Mouse (Mus musculus): ENCODE data around the gene Fktn. TPM values are rescaled to one million over a fixed set of nuclear protein-coding genes. Genes with fewer than 3 reads are reported as not detected.

The Fktn gene
- polyA plus RNA-seq, 2 experiments = 2.0 to 2.3 TPM

DNA sequence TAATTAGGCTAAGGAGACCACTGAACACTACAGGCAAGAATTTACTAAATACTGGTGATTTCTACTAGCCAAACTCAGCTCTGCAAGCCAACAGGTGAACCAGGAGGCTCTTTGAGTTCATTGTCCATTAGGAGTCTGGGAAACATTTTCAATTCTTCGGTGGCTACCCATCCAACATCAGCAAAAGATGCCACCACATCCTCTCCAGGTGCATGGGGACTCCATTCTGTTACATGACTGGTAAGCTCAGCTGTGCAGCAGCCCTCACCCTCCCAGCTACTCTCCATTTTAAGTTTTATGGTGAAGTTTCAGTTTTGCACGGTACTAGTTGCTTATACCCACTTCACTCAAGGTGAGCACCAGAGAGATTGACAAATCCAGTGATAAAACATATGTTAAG, 3.8 kb upstream of the Fktn start:
- Histone ChIP-seq H3K4me2 (ENCODE audit: low read depth) (no peak overlapping the region), H3K9me3 (ENCODE audit: control insufficient read depth, low read length) (no peaks in the 10 kb centered on the region), H3K27me3 (ENCODE audit: control insufficient read depth, insufficient read depth, low read length) (no peaks in the 10 kb centered on the region), H3K36me3 (replicated peaks; ENCODE audit: control insufficient read depth, insufficient read depth, low read depth) (no peaks in the 10 kb centered on the region), H3K9ac (replicated peaks) (no peak overlapping the region), H3K27ac (no peak overlapping the region), H3K4me3 (ENCODE audit: insufficient read depth in 1 of 2, low read depth in 2 of 2, low read length in 2 of 2) (no peak overlapping the region), H3K4me1 (replicated peaks; ENCODE audit: control insufficient read depth in 2 of 2, insufficient read depth in 2 of 2, low read length in 1 of 2) (peaks cover 0 to 2% of the 10 kb centered on the region in 2 experiments; a peak in 1 of 4 replicates)
- DNase-seq (ENCODE audit: low read depth in 3 of 3, low spot score in 3 of 3) (no peak), ATAC-seq (ENCODE audit: insufficient read depth) (no peak)
- 56% methylated on average over 2 of the region's 2 CpGs for WGBS (ENCODE audit: insufficient replicate concordance)
- TF ChIP-seq CTCF (IDR thresholded peaks at IDR 0.05; ENCODE audit: low read depth) = no peak
- TF ChIP-seq EP300 (IDR thresholded peaks at IDR 0.05; ENCODE audit: low read depth) = no peak

DNA sequence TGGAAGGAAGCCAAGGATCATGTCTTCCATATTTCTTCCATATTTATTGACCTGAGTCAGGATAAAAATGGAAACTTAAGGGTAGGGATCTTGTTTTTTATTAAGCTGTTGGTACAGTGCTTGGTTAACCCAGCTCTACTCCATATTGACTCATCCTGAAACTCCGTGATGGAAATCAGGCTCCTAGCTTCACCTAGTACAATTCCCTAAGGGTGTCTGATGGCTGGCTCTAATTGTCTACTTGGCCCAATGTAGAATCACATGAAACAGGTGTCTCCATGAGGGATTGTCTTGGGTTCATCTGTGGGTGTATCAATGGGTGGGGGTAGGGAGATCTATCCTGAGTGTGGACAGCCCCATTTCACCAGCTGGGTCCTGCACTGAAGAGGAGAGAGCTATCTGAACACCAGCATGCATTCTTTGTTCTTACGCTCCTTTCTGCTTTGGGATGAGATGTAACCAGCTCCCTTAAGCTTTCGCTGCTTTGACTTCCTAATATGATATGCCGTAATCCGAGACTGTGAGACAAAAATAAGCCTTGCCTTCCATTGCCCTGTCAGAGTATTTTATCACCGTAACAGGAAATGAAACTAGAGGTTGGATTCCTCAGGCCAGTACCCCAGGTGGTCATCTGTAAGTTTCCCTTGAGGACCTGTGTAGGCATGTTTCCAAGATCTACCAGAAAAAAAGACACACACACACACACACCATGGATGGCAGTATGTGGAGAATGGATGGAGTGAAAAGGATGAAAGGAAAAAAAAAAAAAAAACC, 3.1 kb upstream of the Fktn start:
- Histone ChIP-seq H3K27me3 (ENCODE audit: control insufficient read depth, insufficient read depth, low read length) (no peaks in the 10 kb centered on the region), H3K4me2 (ENCODE audit: low read depth) (no peak overlapping the region), H3K27ac (no peak overlapping the region), H3K9ac (replicated peaks) (no peak overlapping the region), H3K4me1 (replicated peaks; ENCODE audit: control insufficient read depth in 2 of 2, insufficient read depth in 2 of 2, low read length in 1 of 2) (peaks cover 0 to 2% of the 10 kb centered on the region in 2 experiments; a peak in 1 of 4 replicates), H3K4me3 (ENCODE audit: insufficient read depth in 1 of 2, low read depth in 2 of 2, low read length in 2 of 2) (no peak overlapping the region), H3K36me3 (replicated peaks; ENCODE audit: control insufficient read depth, insufficient read depth, low read depth) (no peaks in the 10 kb centered on the region), H3K9me3 (ENCODE audit: control insufficient read depth, low read length) (no peaks in the 10 kb centered on the region)
- ATAC-seq (ENCODE audit: insufficient read depth) (no peak), DNase-seq (ENCODE audit: low read depth in 3 of 3, low spot score in 3 of 3) (no peak)
- 66% methylated on average over 6 of the region's 6 CpGs for WGBS (ENCODE audit: insufficient replicate concordance)
- TF ChIP-seq EP300 (IDR thresholded peaks at IDR 0.05; ENCODE audit: low read depth) = no peak
- TF ChIP-seq CTCF (IDR thresholded peaks at IDR 0.05; ENCODE audit: low read depth) = no peak

DNA sequence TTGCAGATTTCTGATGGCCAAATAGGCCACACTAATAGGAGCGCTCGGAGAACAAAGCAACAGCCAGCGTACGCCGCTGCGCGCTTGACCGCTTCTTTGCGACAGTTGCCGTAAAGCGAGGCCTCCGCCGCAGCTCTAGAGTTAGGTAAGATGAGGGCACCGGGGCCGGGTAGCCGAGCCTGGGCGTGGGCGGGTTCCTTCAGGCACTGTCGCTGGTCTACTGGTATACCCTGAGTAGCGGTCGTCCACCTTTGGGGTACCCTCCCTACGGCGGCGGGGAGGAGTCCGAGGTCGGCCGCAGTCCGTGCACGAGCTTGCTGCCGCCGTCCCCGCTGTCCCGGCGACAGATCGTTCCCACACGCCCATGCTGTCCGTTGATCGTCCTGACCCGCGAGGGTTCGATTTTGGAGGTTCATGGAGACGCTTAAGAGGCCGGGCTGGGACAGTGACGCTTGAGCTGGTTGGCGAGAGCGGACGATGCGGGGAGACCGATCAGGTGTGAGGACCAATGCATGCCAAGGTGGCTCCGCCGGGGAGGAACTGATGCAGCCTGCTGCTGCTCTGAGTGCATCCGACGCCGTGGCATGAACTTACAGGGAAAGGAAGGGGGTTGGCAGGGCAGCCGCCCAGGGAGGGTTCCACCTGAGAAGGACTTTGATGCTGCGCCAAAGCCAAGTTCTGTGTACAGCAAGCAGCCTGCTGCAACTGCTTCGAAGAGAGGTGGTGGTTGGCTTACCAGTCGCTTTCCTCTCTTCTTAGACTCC, 435 bp downstream of the Fktn start:
- peaks cover 0 to 2% of the 10 kb centered on the region in 2 experiments; a peak in 1 of 4 replicates for H3K4me1 ChIP-seq (replicated peaks; ENCODE audit: control insufficient read depth in 2 of 2, insufficient read depth in 2 of 2, low read length in 1 of 2)
- H3K27me3 ChIP-seq (ENCODE audit: control insufficient read depth, insufficient read depth, low read length) = no peaks in the 10 kb centered on the region
- DNase-seq (ENCODE audit: low read depth in 3 of 3, low spot score in 3 of 3) = peak; percentile 77 to 83 (median 80)
- H3K4me3 ChIP-seq (ENCODE audit: insufficient read depth in 1 of 2, low read depth in 2 of 2, low read length in 2 of 2) = peak overlapping the region; percentile 76 to 82
- ATAC-seq (ENCODE audit: insufficient read depth) = peak; percentile 87
- H3K9me3 ChIP-seq (ENCODE audit: control insufficient read depth, low read length) = no peaks in the 10 kb centered on the region
- TF ChIP-seq CTCF (IDR thresholded peaks at IDR 0.05; ENCODE audit: low read depth) (no peak), EP300 (IDR thresholded peaks at IDR 0.05; ENCODE audit: low read depth) (no peak)
- 8% methylated on average over 58 of the region's 58 CpGs for WGBS (ENCODE audit: insufficient replicate concordance)
- H3K27ac ChIP-seq = no peak overlapping the region
- H3K9ac ChIP-seq (replicated peaks) = peak overlapping the region; percentile 75
- peak overlapping the region; percentile 69 for H3K4me2 ChIP-seq (ENCODE audit: low read depth)
- no peaks in the 10 kb centered on the region for H3K36me3 ChIP-seq (replicated peaks; ENCODE audit: control insufficient read depth, insufficient read depth, low read depth)

- Histone ChIP-seq H3K9ac (replicated peaks) (no peak overlapping the region), H3K36me3 (replicated peaks; ENCODE audit: control insufficient read depth, insufficient read depth, low read depth) (no peaks in the 10 kb centered on the region), H3K4me2 (ENCODE audit: low read depth) (no peak overlapping the region), H3K27me3 (ENCODE audit: control insufficient read depth, insufficient read depth, low read length) (no peaks in the 10 kb centered on the region), H3K27ac (no peak overlapping the region), H3K9me3 (ENCODE audit: control insufficient read depth, low read length) (no peaks in the 10 kb centered on the region), H3K4me1 (replicated peaks; ENCODE audit: control insufficient read depth in 2 of 2, insufficient read depth in 2 of 2, low read length in 1 of 2) (peaks cover 0 to 2% of the 10 kb centered on the region in 2 experiments; a peak in 1 of 4 replicates), H3K4me3 (ENCODE audit: insufficient read depth in 1 of 2, low read depth in 2 of 2, low read length in 2 of 2) (no peak overlapping the region)
- TF ChIP-seq EP300 (IDR thresholded peaks at IDR 0.05; ENCODE audit: low read depth) = no peak
- peak; percentile 67 for TF ChIP-seq CTCF (IDR thresholded peaks at IDR 0.05; ENCODE audit: low read depth)
- no peak for ATAC-seq (ENCODE audit: insufficient read depth)
- DNase-seq (ENCODE audit: low read depth in 3 of 3, low spot score in 3 of 3) = no peak
Measured at GRCm38 (mm10) chr4:53715977-53716376, 2.2 kb downstream of the Fktn start.

- no peak overlapping the region for H3K9ac ChIP-seq (replicated peaks)
- H3K27ac ChIP-seq = no peak overlapping the region
- TF ChIP-seq EP300 (IDR thresholded peaks at IDR 0.05; ENCODE audit: low read depth) (no peak), CTCF (IDR thresholded peaks at IDR 0.05; ENCODE audit: low read depth) (no peak)
- no peak overlapping the region for H3K4me3 ChIP-seq (ENCODE audit: insufficient read depth in 1 of 2, low read depth in 2 of 2, low read length in 2 of 2)
- no peak for DNase-seq (ENCODE audit: low read depth in 3 of 3, low spot score in 3 of 3)
- 59% methylated on average over 4 of the region's 4 CpGs for WGBS (ENCODE audit: insufficient replicate concordance)
- no peak for ATAC-seq (ENCODE audit: insufficient read depth)
- no peak overlapping the region for H3K4me2 ChIP-seq (ENCODE audit: low read depth)
- no peaks in the 10 kb centered on the region for H3K36me3 ChIP-seq (replicated peaks; ENCODE audit: control insufficient read depth, insufficient read depth, low read depth)
- H3K27me3 ChIP-seq (ENCODE audit: control insufficient read depth, insufficient read depth, low read length) = no peaks in the 10 kb centered on the region
- peaks cover 0 to 2% of the 10 kb centered on the region in 2 experiments; a peak in 1 of 4 replicates for H3K4me1 ChIP-seq (replicated peaks; ENCODE audit: control insufficient read depth in 2 of 2, insufficient read depth in 2 of 2, low read length in 1 of 2)
- H3K9me3 ChIP-seq (ENCODE audit: control insufficient read depth, low read length) = no peaks in the 10 kb centered on the region
Measured at GRCm38 (mm10) chr4:53717546-53717945, 3.7 kb downstream of the Fktn start.
